Mouse (Mus musculus): ENCODE results near the gene Pde8b. TPM values are rescaled to one million over a fixed set of nuclear protein-coding genes. Genes with fewer than 3 reads are reported as not detected.

Pde8b gene
- polyA plus RNA-seq, 1 experiment from 2014 or later: 0.52 TPM

GRCm38 (mm10) chr13:95058885-95059284, 191.3 kb downstream of the Pde8b start:
- ATAC-seq: no peak
- H3K27ac ChIP-seq: no peak overlapping the region
- H3K4me2 ChIP-seq: no peak overlapping the region
- no peak overlapping the region for H3K4me3 ChIP-seq
- no peak overlapping the region for H3K9ac ChIP-seq
- no peaks in the 10 kb centered on the region for H3K9me3 ChIP-seq (replicated peaks)
- H3K4me1 ChIP-seq: no peaks in the 10 kb centered on the region
- no peaks in the 10 kb centered on the region for H3K27me3 ChIP-seq (replicated peaks)
- 57% methylated on average over 4 of the region's 4 CpGs for WGBS (ENCODE audit: insufficient replicate concordance)
- no peaks in the 10 kb centered on the region for H3K36me3 ChIP-seq

- ATAC-seq: no peak
- Histone ChIP-seq H3K36me3 (no peaks in the 10 kb centered on the region), H3K9me3 (replicated peaks) (no peaks in the 10 kb centered on the region), H3K4me1 (no peaks in the 10 kb centered on the region), H3K27me3 (replicated peaks) (no peaks in the 10 kb centered on the region), H3K9ac (no peak overlapping the region), H3K4me3 (no peak overlapping the region), H3K4me2 (no peak overlapping the region), H3K27ac (no peak overlapping the region)
- WGBS (ENCODE audit: insufficient replicate concordance): 69% methylated on average over 11 of the region's 11 CpGs
Observed at GRCm38 (mm10) chr13:95056501-95057280, 193.4 kb downstream of the Pde8b start.

GRCm38 (mm10) chr13:95055742-95056388, 194.3 kb downstream of the Pde8b start:
- Histone ChIP-seq H3K27me3 (replicated peaks) (no peaks in the 10 kb centered on the region), H3K36me3 (no peaks in the 10 kb centered on the region), H3K27ac (no peak overlapping the region), H3K4me3 (no peak overlapping the region), H3K4me2 (no peak overlapping the region), H3K9me3 (replicated peaks) (no peaks in the 10 kb centered on the region), H3K9ac (no peak overlapping the region), H3K4me1 (no peaks in the 10 kb centered on the region)
- WGBS (ENCODE audit: insufficient replicate concordance): 71% methylated on average over 1 of the region's 1 CpGs
- ATAC-seq: no peak

GRCm38 (mm10) chr13:95052421-95052820, 197.7 kb downstream of the Pde8b start:
- Histone ChIP-seq H3K9me3 (replicated peaks) (no peaks in the 10 kb centered on the region), H3K4me1 (no peaks in the 10 kb centered on the region), H3K27ac (no peak overlapping the region), H3K4me3 (no peak overlapping the region), H3K27me3 (replicated peaks) (no peaks in the 10 kb centered on the region), H3K4me2 (no peak overlapping the region), H3K9ac (no peak overlapping the region), H3K36me3 (no peaks in the 10 kb centered on the region)
- 69% methylated on average over 3 of the region's 3 CpGs for WGBS (ENCODE audit: insufficient replicate concordance)
- ATAC-seq: no peak

- no peak overlapping the region for H3K4me3 ChIP-seq
- no peak overlapping the region for H3K9ac ChIP-seq
- no peaks in the 10 kb centered on the region for H3K9me3 ChIP-seq (replicated peaks)
- ATAC-seq: no peak
- no peaks in the 10 kb centered on the region for H3K4me1 ChIP-seq
- H3K27me3 ChIP-seq (replicated peaks): no peaks in the 10 kb centered on the region
- no peaks in the 10 kb centered on the region for H3K36me3 ChIP-seq
- WGBS (ENCODE audit: insufficient replicate concordance): 69% methylated on average over 4 of the region's 4 CpGs
- H3K4me2 ChIP-seq: no peak overlapping the region
- no peak overlapping the region for H3K27ac ChIP-seq
Observed at GRCm38 (mm10) chr13:95050398-95050797, 199.7 kb downstream of the Pde8b start.

- no peaks in the 10 kb centered on the region for H3K36me3 ChIP-seq
- H3K4me2 ChIP-seq: no peak overlapping the region
- H3K27me3 ChIP-seq (replicated peaks): no peaks in the 10 kb centered on the region
- ATAC-seq: no peak
- H3K27ac ChIP-seq: no peak overlapping the region
- no peak overlapping the region for H3K9ac ChIP-seq
- no peaks in the 10 kb centered on the region for H3K9me3 ChIP-seq (replicated peaks)
- no peak overlapping the region for H3K4me3 ChIP-seq
- H3K4me1 ChIP-seq: no peaks in the 10 kb centered on the region
- WGBS (ENCODE audit: insufficient replicate concordance): 9% methylated on average over 1 of the region's 1 CpGs
Observed at GRCm38 (mm10) chr13:95044108-95044507, 206.0 kb downstream of the Pde8b start.

- H3K9me3 ChIP-seq (replicated peaks): no peaks in the 10 kb centered on the region
- no peaks in the 10 kb centered on the region for H3K27me3 ChIP-seq (replicated peaks)
- H3K4me1 ChIP-seq: no peaks in the 10 kb centered on the region
- no peaks in the 10 kb centered on the region for H3K36me3 ChIP-seq
- ATAC-seq: no peak
- no peak overlapping the region for H3K9ac ChIP-seq
- no peak overlapping the region for H3K4me3 ChIP-seq
- H3K4me2 ChIP-seq: no peak overlapping the region
- H3K27ac ChIP-seq: no peak overlapping the region
- WGBS (ENCODE audit: insufficient replicate concordance): 72% methylated on average over 9 of the region's 9 CpGs
Observed at GRCm38 (mm10) chr13:95040140-95040738, 209.9 kb downstream of the Pde8b start.

GRCm38 (mm10) chr13:95038200-95038599, 211.9 kb downstream of the Pde8b start:
- H3K27ac ChIP-seq: no peak overlapping the region
- 58% methylated on average over 4 of the region's 4 CpGs for WGBS (ENCODE audit: insufficient replicate concordance)
- no peaks in the 10 kb centered on the region for H3K4me1 ChIP-seq
- H3K27me3 ChIP-seq (replicated peaks): no peaks in the 10 kb centered on the region
- no peak overlapping the region for H3K4me3 ChIP-seq
- no peaks in the 10 kb centered on the region for H3K9me3 ChIP-seq (replicated peaks)
- H3K36me3 ChIP-seq: no peaks in the 10 kb centered on the region
- ATAC-seq: no peak
- H3K9ac ChIP-seq: no peak overlapping the region
- H3K4me2 ChIP-seq: no peak overlapping the region

GRCm38 (mm10) chr13:95034715-95035114, 215.4 kb downstream of the Pde8b start:
- Histone ChIP-seq H3K9ac (no peak overlapping the region), H3K27me3 (replicated peaks) (no peaks in the 10 kb centered on the region), H3K4me2 (no peak overlapping the region), H3K36me3 (no peaks in the 10 kb centered on the region), H3K4me3 (no peak overlapping the region), H3K9me3 (replicated peaks) (no peaks in the 10 kb centered on the region), H3K27ac (no peak overlapping the region), H3K4me1 (no peaks in the 10 kb centered on the region)
- 51% methylated on average over 2 of the region's 2 CpGs for WGBS (ENCODE audit: insufficient replicate concordance)
- no peak for ATAC-seq

GRCm38 (mm10) chr13:95034094-95034493, 216.0 kb downstream of the Pde8b start:
- no peak overlapping the region for H3K4me3 ChIP-seq
- H3K9me3 ChIP-seq (replicated peaks): no peaks in the 10 kb centered on the region
- no peak overlapping the region for H3K4me2 ChIP-seq
- H3K27me3 ChIP-seq (replicated peaks): no peaks in the 10 kb centered on the region
- no peaks in the 10 kb centered on the region for H3K4me1 ChIP-seq
- no peak overlapping the region for H3K9ac ChIP-seq
- no peak overlapping the region for H3K27ac ChIP-seq
- WGBS (ENCODE audit: insufficient replicate concordance): 55% methylated on average over 9 of the region's 9 CpGs
- no peaks in the 10 kb centered on the region for H3K36me3 ChIP-seq
- no peak for ATAC-seq

- Histone ChIP-seq H3K36me3 (no peaks in the 10 kb centered on the region), H3K27ac (no peak overlapping the region), H3K4me1 (no peaks in the 10 kb centered on the region), H3K4me3 (no peak overlapping the region), H3K9ac (no peak overlapping the region), H3K27me3 (replicated peaks) (no peaks in the 10 kb centered on the region), H3K9me3 (replicated peaks) (no peaks in the 10 kb centered on the region), H3K4me2 (no peak overlapping the region)
- WGBS (ENCODE audit: insufficient replicate concordance): 67% methylated on average over 6 of the region's 6 CpGs
- no peak for ATAC-seq
Observed at GRCm38 (mm10) chr13:95032973-95033372, 217.2 kb downstream of the Pde8b start.

- H3K9ac ChIP-seq: no peak overlapping the region
- no peaks in the 10 kb centered on the region for H3K27me3 ChIP-seq (replicated peaks)
- H3K4me3 ChIP-seq: no peak overlapping the region
- H3K4me2 ChIP-seq: no peak overlapping the region
- no peaks in the 10 kb centered on the region for H3K4me1 ChIP-seq
- WGBS (ENCODE audit: insufficient replicate concordance): 69% methylated on average over 17 of the region's 17 CpGs
- ATAC-seq: no peak
- H3K9me3 ChIP-seq (replicated peaks): no peaks in the 10 kb centered on the region
- H3K36me3 ChIP-seq: no peaks in the 10 kb centered on the region
- no peak overlapping the region for H3K27ac ChIP-seq
Observed at GRCm38 (mm10) chr13:95032127-95032831, 217.9 kb downstream of the Pde8b start.

All from liver, embryonic 12.5 days (tissue).